Mouse (Mus musculus) liver, postnatal 0 days (tissue): ENCODE measurements around the gene Plch2.

Source experiments
- CTCF ChIP-seq: sonication (generic); IDR thresholded peaks from 2 replicates; pipeline ENCODE4 v1.5.1; 2016; ENCODE audit warnings: antibody characterized with exemption, low read depth
- EP300 ChIP-seq: IDR thresholded peaks from 2 replicates; pipeline ENCODE4 v1.6.1; 2016; ENCODE audit warnings: antibody characterized with exemption, low read depth, mild to moderate bottlenecking

DNA sequence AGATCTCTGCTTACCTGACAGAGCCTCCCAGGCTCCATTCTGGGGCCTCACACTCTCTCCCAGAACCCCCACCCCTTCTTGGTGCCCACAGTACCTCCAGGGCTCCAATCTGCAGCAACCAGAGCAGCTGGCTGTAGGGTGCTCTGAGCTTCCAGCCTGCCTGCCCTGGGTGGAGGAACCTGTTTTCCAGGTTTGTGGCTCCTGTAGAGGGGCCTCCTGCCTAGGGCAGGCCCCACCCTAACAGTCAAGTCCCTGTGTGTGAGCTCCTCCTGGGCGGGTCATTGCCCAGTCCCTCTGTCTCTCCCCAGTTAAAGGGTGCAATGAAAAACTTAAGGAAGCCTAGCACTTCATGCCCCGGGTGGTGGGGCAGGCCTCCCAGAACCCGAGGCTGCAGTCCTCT is 7.3 kb upstream of the Plch2 start:
- TF ChIP-seq CTCF (no peak), EP300 (no peak)
